Mouse (Mus musculus) kidney, embryonic 14.5 days (tissue): Measurements from ENCODE around the gene Cd1d1. TPM values are rescaled to one million over a fixed set of nuclear protein-coding genes. Genes with fewer than 3 reads are reported as not detected.

ENCODE experiments used
- ATAC-seq: fragments of 200-750 bp; cut with Nextera tagmentation; 2 replicates; pipeline ENCODE4 v1.8.0; 2017; ENCODE audit warnings: moderate number of reproducible peaks, mild to moderate bottlenecking, moderate TSS enrichment, moderate library complexity; ENCODE audit not compliant: low FRiP score, low TSS enrichment
- H3K27ac ChIP-seq: fragments of 300-500 bp; sonication (generic); 2 replicates; pipeline ENCODE4 v1.5.1; 2014; ENCODE audit warnings: low read depth, mild to moderate bottlenecking, low read length, moderate library complexity, mixed read lengths
- H3K27me3 ChIP-seq: fragments of 300-500 bp; sonication (generic); 2 replicates; pipeline ENCODE4 v1.6.1; 2014; ENCODE audit warnings: mild to moderate bottlenecking, low read length; ENCODE audit not compliant: control insufficient read depth, insufficient read depth
- H3K36me3 ChIP-seq: fragments of 300-500 bp; sonication (generic); 2 replicates; pipeline ENCODE4 v1.6.1; 2014; ENCODE audit warnings: low read length, mixed read lengths; ENCODE audit not compliant: control insufficient read depth, insufficient read depth
- H3K4me1 ChIP-seq: fragments of 300-500 bp; sonication (generic); 2 replicates; pipeline ENCODE4 v1.6.1; 2014; ENCODE audit warnings: low read length, mixed read lengths; ENCODE audit not compliant: control insufficient read depth, insufficient read depth
- H3K4me2 ChIP-seq: fragments of 300-500 bp; sonication (generic); replicated peaks from 2 replicates; pipeline ENCODE4 v1.6.1; 2014; ENCODE audit warnings: low read depth, mild to moderate bottlenecking, low read length
- H3K4me3 ChIP-seq: fragments of 300-500 bp; sonication (generic); 2 replicates; pipeline ENCODE4 v1.5.1; 2014; ENCODE audit warnings: mild to moderate bottlenecking, low read length
- H3K9ac ChIP-seq: fragments of 300-500 bp; sonication (generic); 2 replicates; pipeline ENCODE4 v1.6.1; 2014; ENCODE audit warnings: low read depth, mild to moderate bottlenecking, low read length, moderate library complexity
- H3K9me3 ChIP-seq: fragments of 300-500 bp; sonication (generic); 2 replicates; pipeline ENCODE4 v1.6.1; 2016; ENCODE audit warnings: low read length; ENCODE audit not compliant: control insufficient read depth
- WGBS: fragments of 180-500 bp; shearing (Covaris S2); extraction: QIAGEN DNeasy Blood & Tissue Kit; methylation state at CpG from one replicate; pipeline ENCODE4 v1.1.7; 2014; 5-methylcytosine and 5-hydroxymethylcytosine counted together
- polyA plus RNA-seq: library from polyadenylated mRNA; unstranded; fragments of >200 nt; fragmentation: Nextera tagmentation; extraction: Ambion mirVana; gene quantifications from 2 replicates; pipeline ENCODE4 v1.2.1, GENCODE M21; 2014

Gene Cd1d1
- polyA plus RNA-seq, result 20.3 and 22.3 TPM in 2 replicates

DNA sequence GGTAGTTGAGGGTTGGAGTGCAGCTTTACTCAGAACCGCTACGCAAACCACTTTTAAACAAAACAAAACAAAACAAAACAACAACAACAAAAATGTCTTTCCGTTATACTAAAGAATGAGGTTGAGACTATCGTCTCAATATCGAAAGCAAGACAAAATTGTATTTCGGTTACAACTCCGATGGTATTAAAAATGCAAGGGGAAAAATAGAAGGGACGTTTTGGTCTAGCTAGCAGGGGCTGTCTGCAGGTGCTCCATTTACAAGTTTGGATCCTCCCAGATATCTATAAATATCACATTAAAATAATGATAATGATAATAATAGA is at the start of gene Cd1d1:
Gene Cd1d1 (minus strand): TSS at position 27 of the 326 bp plus-strand sequence.
- WGBS, result 34% methylated on average over 8 of the region's 8 CpGs
- Histone ChIP-seq H3K4me3 (peak within 1 kb of the TSS; percentile 56), H3K9ac (peak within 1 kb of the TSS; percentile 68), H3K9me3 (no peaks in the 10 kb centered on the region), H3K27ac (peak within 1 kb of the TSS; percentile 83), H3K4me1 (no peaks in the 10 kb centered on the region), H3K27me3 (no peaks in the 10 kb centered on the region), H3K4me2 (peak within 1 kb of the TSS; percentile 57), H3K36me3 (no peaks in the 10 kb centered on the region)
- ATAC-seq, result no peak

- H3K4me1 ChIP-seq, result no peaks in the 10 kb centered on the region
- no peak overlapping the region for H3K4me2 ChIP-seq
- no peak overlapping the region for H3K27ac ChIP-seq
- 91% methylated on average over 5 of the region's 5 CpGs for whole genome bisulfite sequencing
- no peaks in the 10 kb centered on the region for H3K9me3 ChIP-seq
- no peak overlapping the region for H3K4me3 ChIP-seq
- no peak for ATAC-seq
- no peak overlapping the region for H3K9ac ChIP-seq
- no peaks in the 10 kb centered on the region for H3K36me3 ChIP-seq
- no peaks in the 10 kb centered on the region for H3K27me3 ChIP-seq
Observed at GRCm38 (mm10) chr3:87047801-87048200, 48.6 kb upstream of the Cd1d1 start.

DNA sequence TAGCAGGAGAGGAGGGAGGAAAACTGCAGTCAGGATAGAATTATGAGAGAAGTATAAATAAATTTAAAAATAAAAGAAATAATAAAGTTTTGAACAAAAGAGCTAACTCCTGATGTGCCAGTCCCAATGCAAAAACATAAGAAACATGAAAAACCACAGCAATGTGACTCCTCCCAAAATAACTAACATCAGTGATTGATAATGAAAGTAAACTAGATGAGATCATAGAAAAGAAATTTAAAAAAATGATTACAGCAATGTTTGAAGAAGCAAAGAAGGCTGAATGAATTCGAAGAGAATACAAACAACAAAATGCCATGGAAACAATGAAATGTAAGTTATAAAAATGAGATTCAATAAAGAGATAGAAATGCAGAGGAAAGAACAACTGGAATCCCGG is 42.5 kb upstream of the Cd1d1 start:
- H3K27ac ChIP-seq, result no peak overlapping the region
- no peaks in the 10 kb centered on the region for H3K27me3 ChIP-seq
- H3K4me1 ChIP-seq, result no peaks in the 10 kb centered on the region
- no peaks in the 10 kb centered on the region for H3K9me3 ChIP-seq
- no peak overlapping the region for H3K4me2 ChIP-seq
- H3K36me3 ChIP-seq, result no peaks in the 10 kb centered on the region
- no peak overlapping the region for H3K4me3 ChIP-seq
- WGBS, result 89% methylated on average over 2 of the region's 2 CpGs
- no peak overlapping the region for H3K9ac ChIP-seq
- no peak for ATAC-seq

GRCm38 (mm10) chr3:87038500-87038899 is 39.3 kb upstream of the Cd1d1 start:
- Histone ChIP-seq H3K4me1 (no peaks in the 10 kb centered on the region), H3K9me3 (no peaks in the 10 kb centered on the region), H3K27ac (no peak overlapping the region), H3K9ac (no peak overlapping the region), H3K4me3 (no peak overlapping the region), H3K36me3 (no peaks in the 10 kb centered on the region), H3K4me2 (no peak overlapping the region), H3K27me3 (no peaks in the 10 kb centered on the region)
- no peak for ATAC-seq
- 87% methylated on average over 6 of the region's 6 CpGs for WGBS

DNA sequence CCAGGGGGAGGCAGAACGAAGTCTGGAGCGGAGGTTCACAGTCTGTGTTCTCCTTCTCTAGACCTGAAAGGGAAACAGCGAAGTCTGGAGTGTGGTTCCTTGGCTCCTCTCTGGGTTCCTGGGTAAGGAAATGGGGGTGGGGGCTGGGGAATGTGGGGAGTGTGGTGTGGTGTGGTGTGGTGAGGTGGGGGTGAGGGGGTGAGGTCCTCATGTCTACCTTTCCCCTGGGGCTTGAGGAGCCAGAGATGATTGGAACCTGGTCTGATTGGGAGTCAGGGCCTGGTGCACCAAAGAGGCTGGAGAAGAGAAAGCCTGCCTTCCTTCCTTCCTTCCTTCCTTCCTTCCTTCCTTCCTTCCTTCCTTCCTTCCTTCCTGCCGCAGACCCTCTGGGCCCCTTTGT is 34.8 kb upstream of the Cd1d1 start:
- Histone ChIP-seq H3K36me3 (no peaks in the 10 kb centered on the region), H3K4me1 (no peaks in the 10 kb centered on the region), H3K27me3 (no peaks in the 10 kb centered on the region), H3K9me3 (no peaks in the 10 kb centered on the region), H3K27ac (no peak overlapping the region), H3K9ac (no peak overlapping the region), H3K4me3 (no peak overlapping the region), H3K4me2 (no peak overlapping the region)
- WGBS, result 95% methylated on average over 3 of the region's 4 CpGs
- ATAC-seq, result no peak

DNA sequence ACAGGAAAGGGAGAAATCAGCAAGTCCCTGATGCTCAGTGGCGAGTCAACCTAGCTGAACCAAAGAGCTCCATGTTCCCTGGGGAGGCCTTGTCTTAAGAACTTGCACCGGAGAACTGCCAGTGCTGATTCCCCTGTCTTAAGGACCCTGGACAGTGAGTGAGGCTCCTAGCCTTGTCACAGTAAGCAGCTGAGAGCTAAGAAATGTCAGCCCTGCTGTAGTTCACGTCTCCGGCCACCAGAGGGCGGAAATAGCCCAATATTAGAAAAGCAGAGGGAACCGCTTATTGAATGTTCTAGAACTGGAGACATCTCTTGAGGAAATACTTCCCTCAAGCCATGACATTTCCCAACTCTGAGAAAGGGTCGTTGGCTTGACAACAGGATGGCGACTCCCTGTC is 34.1 kb upstream of the Cd1d1 start:
- H3K9me3 ChIP-seq, result no peaks in the 10 kb centered on the region

GRCm38 (mm10) chr3:87030855-87031254 is 31.6 kb upstream of the Cd1d1 start:
- Histone ChIP-seq H3K27me3 (no peaks in the 10 kb centered on the region), H3K4me3 (no peak overlapping the region), H3K4me1 (no peaks in the 10 kb centered on the region), H3K27ac (no peak overlapping the region), H3K4me2 (no peak overlapping the region), H3K9ac (no peak overlapping the region), H3K9me3 (no peaks in the 10 kb centered on the region), H3K36me3 (no peaks in the 10 kb centered on the region)
- WGBS, result 17% methylated on average over 6 of the region's 6 CpGs
- ATAC-seq, result no peak

More for the DNA sequence above, 34.1 kb upstream of the Cd1d1 start:
- no peak overlapping the region for H3K9ac ChIP-seq
- no peaks in the 10 kb centered on the region for H3K36me3 ChIP-seq
- no peak overlapping the region for H3K27ac ChIP-seq
- no peak overlapping the region for H3K4me2 ChIP-seq
- H3K4me3 ChIP-seq, result no peak overlapping the region
- WGBS, result 19% methylated on average over 8 of the region's 8 CpGs
- H3K4me1 ChIP-seq, result no peaks in the 10 kb centered on the region
- no peaks in the 10 kb centered on the region for H3K27me3 ChIP-seq
- ATAC-seq, result peak; percentile 79

GRCm38 (mm10) chr3:87017707-87018106 is 18.5 kb upstream of the Cd1d1 start:
- H3K27me3 ChIP-seq, result no peaks in the 10 kb centered on the region
- no peak overlapping the region for H3K4me2 ChIP-seq
- no peak for ATAC-seq
- no peaks in the 10 kb centered on the region for H3K36me3 ChIP-seq
- H3K27ac ChIP-seq, result no peak overlapping the region
- H3K9ac ChIP-seq, result no peak overlapping the region
- no peaks in the 10 kb centered on the region for H3K9me3 ChIP-seq
- no peaks in the 10 kb centered on the region for H3K4me1 ChIP-seq
- 74% methylated on average over 2 of the region's 2 CpGs for WGBS
- no peak overlapping the region for H3K4me3 ChIP-seq

DNA sequence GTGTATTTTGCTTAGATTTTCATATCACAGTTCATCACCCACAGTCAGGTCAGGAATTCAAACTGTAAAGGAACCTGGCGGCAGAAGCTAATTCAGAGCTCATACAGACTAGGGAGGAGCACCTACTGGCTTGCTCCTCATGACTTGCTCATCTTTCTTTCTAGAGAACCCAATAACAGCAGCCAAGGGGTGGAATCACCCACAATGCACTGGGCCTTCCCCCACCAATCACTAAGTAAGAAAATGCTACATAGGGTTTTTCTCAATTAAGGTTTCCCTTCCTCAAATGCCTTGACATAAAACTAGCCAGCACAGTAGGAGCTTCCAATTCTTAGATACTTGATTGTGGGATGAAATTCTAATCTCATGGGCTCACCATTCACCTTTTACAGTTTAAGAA is 17.8 kb upstream of the Cd1d1 start:
- Histone ChIP-seq H3K4me2 (no peak overlapping the region), H3K36me3 (no peaks in the 10 kb centered on the region)

DNA sequence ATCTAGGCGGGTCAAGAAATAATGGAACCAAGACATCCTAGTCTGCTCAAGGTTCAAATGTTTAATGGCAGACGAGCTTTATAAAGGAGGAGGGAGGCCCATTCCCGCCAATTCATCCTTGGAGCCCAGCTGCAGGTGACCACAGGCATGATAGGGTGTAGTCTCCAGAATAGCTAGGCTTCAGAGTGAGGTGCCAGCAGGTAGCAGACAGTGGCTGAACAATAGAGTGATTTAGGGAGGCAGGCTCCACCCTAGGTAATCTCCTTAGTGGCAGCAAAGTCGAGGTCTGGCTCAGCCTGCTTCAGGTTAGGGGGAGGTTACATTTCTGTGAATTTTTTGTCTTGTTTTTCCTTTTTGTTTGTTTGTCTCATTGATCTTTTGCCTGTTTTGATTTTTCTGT is 16.7 kb upstream of the Cd1d1 start:
- Histone ChIP-seq H3K9me3 (no peaks in the 10 kb centered on the region), H3K9ac (no peak overlapping the region), H3K36me3 (no peaks in the 10 kb centered on the region), H3K4me1 (no peaks in the 10 kb centered on the region), H3K27me3 (no peaks in the 10 kb centered on the region), H3K27ac (no peak overlapping the region), H3K4me2 (no peak overlapping the region), H3K4me3 (no peak overlapping the region)
- WGBS, result 57% methylated on average over 4 of the region's 4 CpGs
- no peak for ATAC-seq

More for the DNA sequence above, 17.8 kb upstream of the Cd1d1 start:
- H3K9me3 ChIP-seq, result no peaks in the 10 kb centered on the region
- no peak overlapping the region for H3K9ac ChIP-seq
- no peak overlapping the region for H3K27ac ChIP-seq
- H3K4me3 ChIP-seq, result no peak overlapping the region
- H3K27me3 ChIP-seq, result no peaks in the 10 kb centered on the region
- no peak for ATAC-seq
- no peaks in the 10 kb centered on the region for H3K4me1 ChIP-seq
- WGBS, result 79% methylated on average over 1 of the region's 1 CpGs
